Mouse (Mus musculus) brain, embryonic 14.5 days (tissue): ENCODE measurements around the gene Med31.

Experiments used
- CTCF ChIP-seq: fragments of 200-500 bp; IDR thresholded peaks from 2 replicates; pipeline ENCODE4 v1.5.1; 2012; ENCODE audit warnings: inconsistent platforms, mild to moderate bottlenecking, moderate library complexity, borderline replicate concordance; ENCODE audit not compliant: insufficient read depth, insufficient read length; ENCODE audit errors: extremely low read depth
- POLR2A ChIP-seq: fragments of 200-500 bp; IDR thresholded peaks from 2 replicates; pipeline ENCODE4 v1.6.1; 2012; ENCODE audit warnings: mild to moderate bottlenecking, inconsistent platforms, borderline replicate concordance; ENCODE audit not compliant: poor library complexity, insufficient read depth, insufficient read length, severe bottlenecking; ENCODE audit errors: extremely low read depth

DNA sequence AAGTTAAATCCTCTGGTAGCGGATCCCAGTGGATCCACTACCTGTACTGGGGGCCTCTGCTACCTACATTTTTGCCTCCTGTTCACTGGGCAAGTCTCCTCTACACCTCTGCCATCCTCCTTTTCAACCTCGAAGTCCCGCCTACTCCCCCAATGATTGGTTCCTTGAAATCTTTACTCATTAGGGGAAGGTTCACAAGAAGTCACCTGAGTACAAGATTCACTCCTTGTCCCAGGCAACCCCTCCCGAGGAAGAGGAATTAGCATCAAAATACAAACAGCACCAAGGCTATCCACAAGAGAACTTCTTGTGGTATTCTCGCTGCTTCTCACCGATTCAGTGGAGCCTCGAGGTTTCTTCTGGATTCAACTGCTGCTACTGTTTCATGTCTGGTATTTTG lies 16.7 kb upstream of the Med31 start:
- no peak for TF ChIP-seq POLR2A
- TF ChIP-seq CTCF, result no peak
